Mouse (Mus musculus) adrenal gland, adult (tissue): ENCODE data around the gene Vwa8.

Experiments
- DNase-seq, 2 experiments: peaks; one replicate each; pipeline ENCODE4 v3.0.0; 2022 to 2023; ENCODE audit warnings: low spot score in 1 of 2; ENCODE audit not compliant: inconsistent age in 2 of 2

Vwa8 gene

DNA sequence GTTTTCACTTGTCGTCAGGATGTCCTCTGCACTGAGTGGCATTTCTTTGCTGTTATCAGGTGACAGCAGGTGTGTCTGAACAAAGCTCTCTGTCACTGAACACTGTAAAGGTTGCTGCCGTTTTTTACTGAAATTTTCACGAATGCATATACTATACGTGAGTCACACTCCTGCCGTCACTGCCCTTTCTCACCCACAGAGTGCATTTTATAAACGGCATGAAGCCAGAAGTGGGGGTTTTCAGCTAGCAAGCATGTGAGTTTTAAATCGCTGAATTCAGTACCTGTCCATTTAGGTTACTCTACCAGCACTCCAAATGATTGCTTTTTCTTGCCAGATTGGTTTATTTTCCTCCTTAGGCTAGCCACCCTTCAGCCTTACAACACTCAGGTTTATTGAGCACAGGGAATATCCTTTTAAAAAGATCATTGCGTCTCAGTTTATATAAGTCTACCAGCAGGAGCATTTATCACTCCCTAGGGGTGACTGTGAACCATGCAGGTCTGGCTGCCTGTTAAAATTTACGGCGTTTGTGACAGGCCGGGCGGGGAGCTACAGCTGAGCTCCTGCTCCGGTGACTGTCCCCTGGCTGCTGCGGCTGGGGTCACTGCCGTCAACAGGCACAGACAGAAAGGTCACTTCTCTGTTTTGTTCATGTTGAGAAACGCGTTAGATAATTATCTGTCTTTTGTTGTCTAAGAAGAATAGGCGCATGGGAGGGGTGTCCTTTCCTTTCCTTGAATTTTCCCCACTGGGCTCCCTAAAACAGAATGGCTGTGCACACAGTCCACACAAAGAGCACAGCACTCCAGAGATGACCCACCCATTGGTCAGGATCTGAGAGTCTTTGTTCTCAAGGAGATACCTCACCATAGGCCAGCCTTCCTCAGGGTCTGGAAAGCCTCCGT is 291.3 kb downstream of the Vwa8 start:
- DNase-seq = peak; percentile 81 to 83

GRCm38 (mm10) chr14:79140826-79141219 is 292.0 kb downstream of the Vwa8 start:
- DNase-seq = no peak

- no peak for DNase-seq
These were observed 293.5 kb downstream of the Vwa8 start for GRCm38 (mm10) chr14:79142342-79142741.

DNA sequence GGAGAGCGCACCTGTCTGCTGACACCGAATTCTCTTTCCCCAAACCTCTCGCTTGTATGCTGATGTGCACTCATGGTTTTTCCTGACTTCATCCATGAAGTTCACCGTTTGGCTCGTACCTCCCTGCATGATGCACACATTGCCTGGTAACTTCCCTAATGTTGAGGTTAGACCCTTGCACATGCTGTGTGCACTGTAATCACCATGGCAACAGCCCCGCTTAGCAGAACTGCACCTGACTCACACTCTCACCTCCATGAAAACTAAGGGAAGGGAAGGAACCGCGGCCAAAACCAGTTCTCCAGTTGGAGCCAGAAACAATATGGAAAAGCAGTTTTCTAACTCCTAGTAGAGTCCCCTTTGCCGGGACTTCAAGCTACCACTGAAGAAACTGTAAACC is 294.8 kb downstream of the Vwa8 start:
- no peak for DNase-seq

DNA sequence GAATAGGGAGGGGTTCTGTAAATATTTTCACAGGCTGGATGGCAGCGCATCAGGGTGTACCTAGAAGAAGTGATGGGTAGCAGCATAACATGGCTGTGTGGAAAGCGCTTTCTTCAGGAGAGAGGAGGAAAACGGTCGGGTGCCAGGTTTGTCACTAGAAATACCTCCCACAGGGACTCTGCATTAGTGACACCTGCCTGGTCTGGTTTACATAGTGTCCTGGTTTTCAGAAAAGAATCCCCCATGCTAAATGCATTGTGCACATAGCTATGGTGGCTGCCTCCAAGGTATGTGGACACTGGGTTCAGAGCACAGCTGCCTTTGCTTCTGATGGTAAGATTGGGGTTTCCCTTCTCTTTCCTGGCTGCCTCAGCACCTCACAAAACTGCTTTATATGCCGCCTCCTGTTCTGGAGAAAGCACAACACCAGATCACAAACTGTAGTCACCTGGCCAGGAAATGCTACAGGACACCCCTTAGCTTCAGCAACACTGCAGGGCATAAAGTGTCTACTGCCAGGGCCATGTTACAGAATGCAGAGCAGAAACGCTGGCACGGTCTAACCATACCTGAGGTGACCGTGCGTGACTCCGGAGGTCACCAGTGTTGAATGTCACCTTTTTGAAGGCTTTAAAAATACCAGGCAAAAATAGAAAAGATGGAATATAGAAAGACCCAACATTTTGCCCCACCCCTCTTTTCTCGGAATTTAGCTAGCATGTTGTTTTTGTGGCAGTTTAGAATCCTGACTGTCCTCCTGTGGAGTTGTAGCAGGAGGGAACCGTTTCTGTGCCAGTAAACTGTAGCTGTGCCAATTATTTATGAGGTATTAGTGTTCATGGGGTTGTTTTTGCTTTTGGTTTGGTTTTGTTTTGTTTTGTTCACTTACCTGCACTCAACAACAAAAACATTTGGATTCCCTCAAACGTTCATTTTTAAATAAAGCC is 295.7 kb downstream of the Vwa8 start:
- no peak for DNase-seq

DNA sequence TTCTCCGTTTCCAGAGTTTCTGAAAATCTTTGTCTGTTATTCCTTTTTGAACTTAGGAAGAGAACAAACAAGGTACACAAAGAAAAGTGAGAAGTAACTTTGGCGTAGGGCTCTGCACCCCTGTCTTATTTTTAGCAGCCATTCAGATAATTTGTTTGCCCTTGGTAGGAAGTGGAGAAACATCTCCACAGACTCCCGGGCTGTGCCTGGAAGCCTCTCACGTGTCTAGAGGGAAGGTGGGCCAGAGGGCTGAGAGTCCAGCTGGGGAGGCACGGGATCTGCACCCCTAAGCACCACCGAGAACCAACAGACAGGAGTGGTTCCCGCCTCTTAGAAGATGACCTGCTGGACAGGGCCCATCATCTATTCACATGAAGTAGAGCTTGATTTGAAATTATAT is 302.9 kb downstream of the Vwa8 start:
- DNase-seq = peak; percentile 7 to 16

DNA sequence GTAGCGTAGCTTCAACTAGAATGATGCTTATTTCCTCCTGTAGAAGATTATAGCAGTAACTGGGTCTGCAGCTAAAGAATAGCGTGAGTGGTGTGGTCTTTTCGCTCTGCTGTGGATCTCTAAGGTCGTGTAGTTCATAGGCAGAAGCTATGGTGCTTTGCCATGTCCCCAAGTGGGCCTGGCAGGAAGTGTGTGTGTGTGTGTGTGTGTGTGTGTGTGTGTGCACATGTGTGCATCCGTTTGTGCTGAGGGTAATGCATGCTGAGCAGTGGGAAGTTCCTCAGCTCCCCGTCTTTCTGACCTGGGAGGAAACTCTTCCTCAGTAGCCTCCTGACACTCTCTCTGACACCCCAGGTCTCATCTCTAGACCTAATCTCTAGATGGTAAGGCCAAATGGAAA is 305.0 kb downstream of the Vwa8 start:
- peak; percentile 12 to 33 for DNase-seq

- peak; percentile 5 to 66 for DNase-seq
These were observed 306.1 kb downstream of the Vwa8 start for GRCm38 (mm10) chr14:79154961-79155360.

GRCm38 (mm10) chr14:79156526-79157411 is 307.9 kb downstream of the Vwa8 start:
- peak in 1 of 2 experiments; percentile 4 for DNase-seq

DNA sequence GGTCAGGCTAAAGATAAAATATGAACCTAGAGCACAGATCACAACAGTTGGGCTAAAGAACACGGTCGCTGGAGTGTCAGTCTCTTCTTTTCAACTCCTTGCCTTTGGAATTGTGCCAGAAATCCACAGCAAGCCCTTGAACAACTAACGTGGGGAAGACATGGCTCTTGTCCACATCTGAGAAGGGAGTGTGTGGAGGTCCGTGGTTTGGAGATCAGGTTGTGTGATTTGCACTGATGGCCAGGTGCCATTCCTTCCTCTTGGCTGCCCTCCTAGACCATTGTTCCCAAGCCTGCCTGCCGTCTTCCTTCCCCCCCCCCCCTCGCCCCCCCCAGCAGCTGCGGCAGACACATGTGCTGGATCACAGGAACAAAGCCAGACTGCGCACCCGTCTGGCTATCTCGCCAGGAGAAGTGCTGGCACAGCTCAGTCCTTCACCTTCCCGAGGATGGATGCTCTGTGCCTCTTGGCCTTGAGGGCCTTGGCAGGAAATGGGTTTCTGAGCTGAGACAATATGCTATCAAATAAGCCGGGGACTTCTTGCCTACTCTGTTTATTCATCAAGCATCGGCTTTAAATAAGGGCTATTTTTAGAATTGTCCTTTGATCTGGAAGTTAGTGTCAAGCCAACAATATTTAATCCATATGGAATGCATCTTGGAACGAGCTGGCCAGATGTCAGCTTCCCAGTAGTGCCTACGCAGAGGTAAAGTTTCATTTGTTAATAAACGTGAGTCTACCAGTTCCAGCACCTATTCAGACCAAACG is 308.8 kb downstream of the Vwa8 start:
- DNase-seq = peak; percentile 80 to 84

DNA sequence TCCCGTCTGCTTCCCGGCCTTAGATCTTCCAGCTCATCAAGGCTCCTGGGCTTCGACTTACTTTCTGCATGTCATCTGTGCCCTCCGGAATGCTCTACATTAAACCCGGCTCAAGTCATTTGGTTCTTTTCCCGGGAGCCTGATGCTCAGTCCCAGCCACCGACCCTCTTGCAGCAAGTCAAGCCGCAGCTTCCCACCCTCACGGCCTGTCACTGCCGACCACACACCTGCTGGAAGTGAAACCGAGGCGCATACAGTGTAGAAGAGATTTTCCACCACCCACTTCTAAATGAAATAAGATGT is 309.3 kb downstream of the Vwa8 start:
- no peak for DNase-seq

DNA sequence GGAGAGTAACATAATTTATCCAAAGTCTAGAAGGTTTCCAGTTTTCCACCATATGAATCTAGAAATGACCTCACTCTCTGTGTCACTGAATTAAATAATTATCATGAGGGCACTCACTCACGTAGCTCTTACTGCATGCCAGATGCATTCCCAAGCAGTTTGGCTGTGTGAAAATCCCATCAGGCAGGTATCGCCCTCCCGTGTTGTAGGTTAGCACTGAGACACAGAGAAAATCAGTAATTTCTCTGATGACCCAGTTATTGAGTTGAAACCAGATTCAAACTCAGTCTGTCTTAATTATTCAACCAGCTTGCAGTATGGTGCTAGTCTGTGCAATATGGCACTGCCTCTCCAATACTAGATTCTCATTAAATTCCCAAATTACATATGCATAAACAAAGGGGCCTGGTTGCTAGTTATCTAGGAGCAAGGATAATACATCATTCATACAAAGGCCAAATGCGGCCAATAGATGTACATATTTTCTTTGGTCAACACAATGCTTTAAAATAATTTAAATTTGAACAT is 309.9 kb downstream of the Vwa8 start:
- peak; percentile 2 to 32 for DNase-seq

DNA sequence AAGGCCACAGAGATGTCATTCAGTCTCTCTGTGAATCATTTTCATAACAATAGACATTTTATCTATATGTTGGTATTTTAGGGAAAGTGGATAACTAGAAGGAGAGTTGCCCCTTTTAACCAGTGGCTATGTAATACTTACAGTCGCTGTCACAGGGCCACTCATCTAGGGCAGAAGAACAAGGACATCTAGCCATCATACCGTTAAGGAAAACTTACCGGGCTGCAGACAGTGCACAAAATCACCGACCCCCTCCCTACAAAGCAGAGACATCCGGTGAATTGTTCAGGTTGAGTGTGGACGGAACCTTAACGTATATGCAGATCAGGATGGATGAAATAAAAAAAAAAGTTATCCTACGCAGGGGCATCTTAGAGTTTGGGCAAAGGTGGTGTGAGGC is 310.6 kb downstream of the Vwa8 start:
- DNase-seq = peak in 1 of 2 experiments; percentile 16

GRCm38 (mm10) chr14:79160486-79160885 is 311.6 kb downstream of the Vwa8 start:
- peak; percentile 3 to 19 for DNase-seq

DNA sequence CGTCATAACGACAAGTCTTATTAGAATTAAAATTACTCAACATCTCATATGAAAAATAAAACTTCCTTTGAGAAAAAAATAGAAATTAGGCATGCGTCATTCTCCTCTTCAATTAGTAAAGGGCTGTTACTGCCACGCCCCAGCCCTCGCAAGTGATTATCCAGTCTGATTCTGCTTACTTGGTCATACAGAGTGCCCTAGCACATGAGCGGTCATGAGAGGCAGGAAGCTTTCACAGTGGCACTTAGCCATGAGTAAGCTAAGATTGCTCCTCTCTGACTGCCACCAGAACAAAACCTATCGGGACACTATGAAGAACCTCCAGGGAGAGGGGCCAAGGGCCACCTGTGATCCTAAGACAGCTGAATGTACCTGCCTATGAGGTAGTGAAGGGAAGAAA is 312.1 kb downstream of the Vwa8 start:
- peak; percentile 3 to 16 for DNase-seq

DNA sequence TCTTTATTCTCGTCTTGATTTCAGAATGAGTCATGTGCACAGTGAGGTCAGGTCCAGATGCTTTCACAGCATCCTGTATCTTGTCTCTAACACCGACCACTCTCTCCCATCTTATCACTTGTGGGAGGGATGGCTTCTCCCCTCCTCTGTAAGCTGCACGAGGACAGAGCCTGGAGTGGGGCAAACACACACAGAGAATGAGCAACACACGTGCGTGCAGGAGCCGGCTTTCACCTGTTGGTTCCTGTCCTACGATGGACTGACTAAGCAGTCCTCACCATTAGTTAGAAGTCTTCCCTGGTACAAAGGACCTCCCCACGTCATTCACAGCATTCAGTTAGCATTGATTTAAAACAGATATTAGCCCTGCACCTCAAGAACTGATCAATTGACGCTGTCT is 312.9 kb downstream of the Vwa8 start:
- peak; percentile 4 to 15 for DNase-seq

- DNase-seq = peak in 1 of 2 experiments; percentile 3
These were observed 313.8 kb downstream of the Vwa8 start for GRCm38 (mm10) chr14:79162678-79163077.

DNA sequence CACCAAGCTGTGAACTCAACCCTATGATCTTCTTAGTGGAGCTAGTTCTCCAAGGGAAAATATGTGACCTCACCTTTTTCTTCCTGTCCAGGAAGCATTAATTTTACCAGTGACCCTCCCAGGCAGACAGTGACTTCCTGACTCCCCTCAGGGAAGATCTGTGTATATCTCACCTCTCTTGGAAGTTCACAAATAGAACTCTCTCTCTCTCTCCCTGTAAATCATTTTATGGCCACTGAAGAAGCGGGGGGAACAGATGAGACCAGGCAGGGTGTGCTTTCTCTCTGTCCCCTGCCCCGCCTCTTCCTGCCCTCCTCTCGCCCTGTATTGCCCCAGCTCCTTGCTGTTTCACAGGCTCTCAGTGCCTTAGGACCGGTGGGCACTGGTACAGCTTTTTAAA is 315.5 kb downstream of the Vwa8 start:
- DNase-seq = peak; percentile 48 to 66

DNA sequence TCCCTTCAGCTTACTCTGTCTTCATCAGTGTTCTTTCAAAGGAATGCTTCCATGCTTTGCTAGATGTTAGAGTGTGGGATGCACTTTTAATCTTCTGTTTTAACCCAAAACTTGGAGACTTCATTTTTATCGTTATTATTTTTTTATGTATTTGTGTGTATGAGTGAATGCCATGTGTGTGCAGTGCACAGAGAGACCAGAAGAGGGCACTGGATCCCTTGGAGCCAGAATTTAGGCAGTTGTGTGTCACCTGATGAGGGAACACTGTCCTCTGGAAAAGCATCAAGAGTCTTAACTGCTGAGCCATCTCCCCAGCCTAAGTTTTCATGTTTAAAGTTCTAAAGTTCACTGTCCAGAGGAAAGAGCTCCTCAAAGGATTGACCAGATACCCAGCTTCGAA is 316.1 kb downstream of the Vwa8 start:
- DNase-seq = peak; percentile 34 to 53

DNA sequence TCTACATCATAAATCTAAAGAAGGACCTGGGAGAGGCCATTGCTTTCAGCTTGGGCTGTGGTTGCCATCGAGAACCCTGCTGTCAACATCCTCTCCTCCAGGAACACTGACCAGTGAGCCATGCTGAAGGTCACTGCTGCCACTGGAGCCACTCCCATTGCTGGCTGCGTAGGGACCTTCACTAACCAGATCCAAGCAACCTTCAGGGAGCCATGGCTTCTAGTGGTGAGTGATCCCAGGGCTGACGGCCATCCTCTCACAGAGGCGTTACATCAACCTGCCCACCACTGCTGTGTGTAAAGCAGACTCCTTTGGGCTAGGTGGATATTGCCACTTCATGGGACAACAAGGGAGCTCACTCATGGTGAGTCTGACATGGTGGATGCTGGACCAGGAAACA is 325.7 kb downstream of the Vwa8 start:
- peak; percentile 17 to 74 for DNase-seq
